Comparison of ENCODE assay signal across 10 mouse cellular contexts in the genomic region with DNA sequence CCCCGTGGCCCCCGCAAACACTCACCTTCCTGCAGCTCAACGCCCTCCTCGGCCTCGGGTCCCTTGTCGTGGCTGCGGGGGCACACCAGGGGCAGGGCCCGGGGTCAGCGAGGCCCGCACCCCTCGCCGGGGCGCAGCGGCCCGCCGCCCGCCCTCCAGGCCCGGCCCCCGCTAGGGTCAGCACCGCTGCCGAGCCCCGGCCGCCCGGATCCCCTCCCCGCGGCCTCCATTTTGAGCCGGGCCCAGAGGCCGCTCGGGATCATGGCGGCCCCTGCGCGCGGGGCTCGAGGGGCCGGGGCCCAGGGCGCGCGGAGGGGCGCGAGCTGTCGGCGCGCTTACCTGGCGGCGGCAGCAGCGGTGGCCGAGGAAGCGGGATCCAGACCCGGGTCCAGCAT. TPM values are rescaled to one million over a fixed set of nuclear protein-coding genes. Genes with fewer than 3 reads are reported as not detected.
DNase-seq lines count a peak whose midpoint lies in the region; ATAC-seq and TF ChIP-seq lines count a peak whose summit lies in the region.
"Had no signal": no experiment of that assay in that cellular context is flagged by ENCODE, and none has a peak within 500 bp of the region (broad histone marks: within the 10 kb centered on the region; RNA-seq: fewer than 3 reads in every experiment).

No protein-coding gene starts in this region.

- H3K27me3 ChIP-seq in liver, adult 2 months (ENCODE audit: control insufficient read depth, insufficient read depth, low read length), result no peaks in the 10 kb centered on the region
- no peaks in the 10 kb centered on the region for H3K27me3 ChIP-seq in forebrain, embryonic 12.5 days
- H3K27me3 ChIP-seq in kidney, embryonic 14.5 days (ENCODE audit: control insufficient read depth, insufficient read depth, low read length), result no peaks in the 10 kb centered on the region
- no peaks in the 10 kb centered on the region for H3K27me3 ChIP-seq in myocyte (ENCODE audit: control insufficient read depth, insufficient read depth, insufficient read length)

- peaks cover 7% of the 10 kb centered on the region; the same call in 1 of the 2 replicates for H3K79me2 ChIP-seq in liver, adult 2 months (ENCODE audit: control insufficient read depth, insufficient read depth, low read length)
- peaks cover 8% of the 10 kb centered on the region for H3K79me2 ChIP-seq in myocyte (ENCODE audit: control insufficient read depth, insufficient read depth)

- peak overlapping the region; percentile 87 for H3K27ac ChIP-seq in liver, adult 2 months (replicated peaks; ENCODE audit: insufficient read depth, low read depth, low read length)
- peak overlapping the region; percentile 99 for H3K27ac ChIP-seq in forebrain, embryonic 12.5 days
- peak overlapping the region; percentile 98 for H3K27ac ChIP-seq in kidney, embryonic 14.5 days (ENCODE audit: low read depth, low read length)

- ATAC-seq in forebrain, embryonic 12.5 days (ENCODE audit: low FRiP score), result peak; percentile 49
- peak; percentile 44 for ATAC-seq in kidney, embryonic 14.5 days (ENCODE audit: low FRiP score, low TSS enrichment)

- no peak for DNase-seq in liver, adult 2 months (ENCODE audit: extremely low read depth, low read depth, low spot score)
- no peak for DNase-seq in liver
- DNase-seq in T-cell, adult 2 months (ENCODE audit: low spot score), result peak; percentile 52
- DNase-seq in cerebellum, adult 9-10 months, result no peak
- DNase-seq in urinary bladder, postnatal 14 days (ENCODE audit: low spot score), result no peak

- TF ChIP-seq POLR2A in liver, adult 2 months (IDR thresholded peaks at IDR 0.05; ENCODE audit: extremely low read depth, insufficient read depth, low read length), result 0 out of 2 replicates have a peak, but pooled peaks have one; percentile 9
- no peak for TF ChIP-seq POLR2A in myocyte (IDR thresholded peaks at IDR 0.05; ENCODE audit: insufficient read length, low read depth)

- H3ac ChIP-seq in myocyte (ENCODE audit: control insufficient read depth, insufficient read length), result peak overlapping the region; percentile 89

- peak overlapping the region; percentile 98 for H3K4me3 ChIP-seq in liver, adult 2 months (ENCODE audit: insufficient read depth, low read depth, low read length)
- peak overlapping the region; percentile 100 for H3K4me3 ChIP-seq in forebrain, embryonic 12.5 days (replicated peaks)
- H3K4me3 ChIP-seq in kidney, embryonic 14.5 days (ENCODE audit: low read length), result peak overlapping the region; percentile 82
- H3K4me3 ChIP-seq in myocyte, result peak overlapping the region; percentile 32

- peak overlapping the region; percentile 91 for H3K4me2 ChIP-seq in forebrain, embryonic 12.5 days
- H3K4me2 ChIP-seq in kidney, embryonic 14.5 days (replicated peaks; ENCODE audit: low read depth, low read length), result peak overlapping the region; percentile 87
- H3K4me2 ChIP-seq in myocyte (ENCODE audit: low read depth), result no peak overlapping the region

- peaks cover 40% of the 10 kb centered on the region for H3K4me1 ChIP-seq in liver, adult 2 months (ENCODE audit: control insufficient read depth, insufficient read depth, low read length)
- H3K4me1 ChIP-seq in forebrain, embryonic 12.5 days, result peaks cover 24% of the 10 kb centered on the region
- H3K4me1 ChIP-seq in kidney, embryonic 14.5 days (ENCODE audit: control insufficient read depth, insufficient read depth, low read length), result peaks cover 11% of the 10 kb centered on the region; the same call in 1 of the 2 replicates

- no peaks in the 10 kb centered on the region for H3K9me3 ChIP-seq in forebrain, embryonic 12.5 days
- no peaks in the 10 kb centered on the region for H3K9me3 ChIP-seq in kidney, embryonic 14.5 days (ENCODE audit: control insufficient read depth, low read length)

- no peak for TF ChIP-seq CTCF in liver, adult 2 months (IDR thresholded peaks at IDR 0.05; ENCODE audit: low read depth, low read length)

- H3K9ac ChIP-seq in liver, adult 2 months (ENCODE audit: low read depth, low read length), result peak overlapping the region; percentile 99
- H3K9ac ChIP-seq in forebrain, embryonic 12.5 days, result peak overlapping the region; percentile 99
- H3K9ac ChIP-seq in kidney, embryonic 14.5 days (ENCODE audit: low read depth, low read length), result peak overlapping the region; percentile 99

- peaks cover 23% of the 10 kb centered on the region for H3K36me3 ChIP-seq in liver, adult 2 months (ENCODE audit: control insufficient read depth, insufficient read depth, low read length)
- peaks cover 47% of the 10 kb centered on the region for H3K36me3 ChIP-seq in forebrain, embryonic 12.5 days (replicated peaks)
- H3K36me3 ChIP-seq in kidney, embryonic 14.5 days (ENCODE audit: control insufficient read depth, insufficient read depth, low read length), result peaks cover 53% of the 10 kb centered on the region
- H3K36me3 ChIP-seq in myocyte (ENCODE audit: control insufficient read depth, insufficient read depth), result no peaks in the 10 kb centered on the region

- under 1% methylated on average over 34 of the region's 49 CpGs for WGBS in liver, adult 2 months
- WGBS in forebrain, embryonic 12.5 days, result under 1% methylated on average over 29 of the region's 49 CpGs
- 2% methylated on average over 15 of the region's 49 CpGs for WGBS in kidney, embryonic 14.5 days

TF ChIP-seq in myocyte, 11 proteins besides CTCF, POLR2A, EP300 and RAD21:
- TF ChIP-seq TCF3 (IDR thresholded peaks at IDR 0.05; ENCODE audit: insufficient read length, low read depth), result no peak
- TF ChIP-seq E2F4 (IDR thresholded peaks at IDR 0.05; ENCODE audit: insufficient read depth), result no peak
- no peak for TF ChIP-seq TCF12 (IDR thresholded peaks at IDR 0.05; ENCODE audit: insufficient read depth, poor library complexity, severe bottlenecking)
- no peak for TF ChIP-seq REST (IDR thresholded peaks at IDR 0.05; ENCODE audit: insufficient read depth, insufficient read length)
- TF ChIP-seq POLR2AphosphoS2 (IDR thresholded peaks at IDR 0.05; ENCODE audit: insufficient read length, low read depth), result no peak
- TF ChIP-seq CEBPB (IDR thresholded peaks at IDR 0.05; ENCODE audit: insufficient read depth, poor library complexity, severe bottlenecking), result no peak
- TF ChIP-seq USF1 (IDR thresholded peaks at IDR 0.05; ENCODE audit: low read depth), result no peak
- TF ChIP-seq MYOG (IDR thresholded peaks at IDR 0.05; ENCODE audit: control insufficient read depth in 1 of 3, insufficient read depth in 1 of 3, insufficient read length in 2 of 3, low read depth in 2 of 3), result no peak
- no peak for TF ChIP-seq MYOD1 (IDR thresholded peaks at IDR 0.05; ENCODE audit: control insufficient read depth in 1 of 3, insufficient read length in 2 of 3, low read depth in 2 of 3)
- no peak for TF ChIP-seq MAX (IDR thresholded peaks at IDR 0.05; ENCODE audit: low read depth)
- TF ChIP-seq SRF (IDR thresholded peaks at IDR 0.05; ENCODE audit: control insufficient read depth, insufficient read length, low read depth), result no peak

RNA-seq across cellular contexts. Expression of a gene that starts 0.2 kb away (rescaled TPM):
- total RNA-seq in liver, adult 2 months (2014; rRNA removed), result 40.5 and 55.1 TPM in 2 replicates
- 160 and 161 TPM in 2 replicates for polyA plus RNA-seq in liver, adult 2 months (2012; rRNA removed)
- polyA plus RNA-seq in forebrain, embryonic 12.5 days (2016; fragmentation: Nextera tagmentation; extraction: Ambion mirVana), result 26.4 and 27.3 TPM in 2 replicates
- polyA plus RNA-seq in kidney, embryonic 14.5 days (2014; fragmentation: Nextera tagmentation; extraction: Ambion mirVana), result 21.1 and 29.2 TPM in 2 replicates
- polyA plus RNA-seq in myocyte (2012; fragmentation: generic; extraction: Trizol), result 88.6 TPM

RNA-seq across cellular contexts. Expression of a gene that starts 12.5 kb away (rescaled TPM):
- total RNA-seq in liver, adult 2 months (2014; rRNA removed), result 1,191 and 3,227 TPM in 2 replicates
- polyA plus RNA-seq in liver, adult 2 months (2012; rRNA removed), result 8,217 and 12,671 TPM in 2 replicates
- polyA plus RNA-seq in forebrain, embryonic 12.5 days (2016; fragmentation: Nextera tagmentation; extraction: Ambion mirVana), result not detected in 2 replicates
- not detected in 2 replicates for polyA plus RNA-seq in kidney, embryonic 14.5 days (2014; fragmentation: Nextera tagmentation; extraction: Ambion mirVana)
- polyA plus RNA-seq in myocyte (2012; fragmentation: generic; extraction: Trizol), result not detected
- total RNA-seq: left cerebral cortex, postnatal 10 days had no signal
- polyA plus RNA-seq: brain, embryonic 14.5 days had no signal

RNA-seq across cellular contexts. Expression of a gene that starts 16.9 kb away (rescaled TPM):
- 75.7 and 86.7 TPM in 2 replicates for total RNA-seq in liver, adult 2 months (2014; rRNA removed)
- polyA plus RNA-seq in liver, adult 2 months (2012; rRNA removed), result 289 and 362 TPM in 2 replicates
- polyA plus RNA-seq in forebrain, embryonic 12.5 days (2016; fragmentation: Nextera tagmentation; extraction: Ambion mirVana), result 24.1 and 26.4 TPM in 2 replicates
- 48.5 and 57.1 TPM in 2 replicates for polyA plus RNA-seq in kidney, embryonic 14.5 days (2014; fragmentation: Nextera tagmentation; extraction: Ambion mirVana)
- polyA plus RNA-seq in myocyte (2012; fragmentation: generic; extraction: Trizol), result 0.02 TPM

RNA-seq across cellular contexts. Expression of a gene that starts 17.2 kb away (rescaled TPM):
- total RNA-seq in liver, adult 2 months (2014; rRNA removed), result 2.4 and 3.0 TPM in 2 replicates
- polyA plus RNA-seq in liver, adult 2 months (2012; rRNA removed), result 3.7 and 3.9 TPM in 2 replicates
- 0.82 and 1.2 TPM in 2 replicates for polyA plus RNA-seq in forebrain, embryonic 12.5 days (2016; fragmentation: Nextera tagmentation; extraction: Ambion mirVana)
- 5.3 TPM in 2 replicates for polyA plus RNA-seq in kidney, embryonic 14.5 days (2014; fragmentation: Nextera tagmentation; extraction: Ambion mirVana)
- not detected for polyA plus RNA-seq in myocyte (2012; fragmentation: generic; extraction: Trizol)

RNA-seq across cellular contexts. Expression of a gene that starts 31.9 kb away (rescaled TPM):
- total RNA-seq in liver, adult 2 months (2014; rRNA removed), result 445 and 548 TPM in 2 replicates
- 6,798 and 9,385 TPM in 2 replicates for polyA plus RNA-seq in liver, adult 2 months (2012; rRNA removed)
- not detected in 2 replicates for polyA plus RNA-seq in forebrain, embryonic 12.5 days (2016; fragmentation: Nextera tagmentation; extraction: Ambion mirVana)
- polyA plus RNA-seq in kidney, embryonic 14.5 days (2014; fragmentation: Nextera tagmentation; extraction: Ambion mirVana), result not detected in 2 replicates
- polyA plus RNA-seq in myocyte (2012; fragmentation: generic; extraction: Trizol), result not detected
- total RNA-seq: left cerebral cortex, postnatal 10 days had no signal
- polyA plus RNA-seq: brain, embryonic 14.5 days had no signal

Comparison
In these comparisons a context has a peak if more than half of its experiments do, and no peak if none do; other contexts are left out.
1. H3K4me3 ChIP-seq: peak in every context shown above with its lines; median percentile 100 in forebrain, embryonic 12.5 days; 98 in liver, adult 2 months; 82 in kidney, embryonic 14.5 days; 32 in myocyte.
2. RNA of a gene that starts 12.5 kb away (polyA plus RNA-seq): 8,217 to 12,671 TPM in liver, adult 2 months; not detected in myocyte (single experiment), not detected in forebrain, embryonic 12.5 days and not detected in kidney, embryonic 14.5 days; every median in the first group is over 1,000 times any median in the second.
3. RNA of a gene that starts 16.9 kb away (polyA plus RNA-seq): 289 to 362 TPM in liver, adult 2 months, 48.5 to 57.1 TPM in kidney, embryonic 14.5 days and 24.1 to 26.4 TPM in forebrain, embryonic 12.5 days; 0.02 TPM in myocyte (single experiment); every median in the first group is over 10 times any median in the second.
4. Peak in every context shown above with its lines, with median percentiles within 50 percentile points of each other: H3K27ac ChIP-seq and H3K9ac ChIP-seq.